Mouse (Mus musculus): ENCODE results near the gene Aff3.
A peak's percentile ranks its signal among the peaks of the same experiment; 100 is the strongest.

Aff3 gene

DNA sequence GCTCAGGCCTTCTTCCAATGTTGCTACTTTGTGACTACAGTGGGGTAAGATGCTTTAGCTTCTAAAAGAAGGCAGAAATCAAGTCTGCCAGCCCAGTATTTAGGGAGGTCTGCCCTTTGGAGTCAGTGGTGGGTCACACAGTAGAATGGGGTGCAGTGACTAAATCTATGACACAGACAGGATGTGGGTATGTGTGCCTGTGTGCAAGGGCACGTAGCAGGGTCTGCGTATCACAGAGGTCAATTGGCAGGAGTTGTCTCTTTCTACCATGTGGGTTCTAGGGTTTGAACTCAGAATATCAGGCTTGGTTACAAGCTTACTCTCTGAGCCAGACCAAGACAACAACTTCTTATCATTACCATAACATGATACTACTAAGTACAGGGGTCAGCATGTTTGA lies 393.4 kb downstream of the Aff3 start:
- no peak for DNase-seq (ENCODE audit: low spot score)

- no peak for DNase-seq (ENCODE audit: low spot score)
These were observed 396.3 kb downstream of the Aff3 start for GRCm38 (mm10) chr1:38268246-38269042.

DNA sequence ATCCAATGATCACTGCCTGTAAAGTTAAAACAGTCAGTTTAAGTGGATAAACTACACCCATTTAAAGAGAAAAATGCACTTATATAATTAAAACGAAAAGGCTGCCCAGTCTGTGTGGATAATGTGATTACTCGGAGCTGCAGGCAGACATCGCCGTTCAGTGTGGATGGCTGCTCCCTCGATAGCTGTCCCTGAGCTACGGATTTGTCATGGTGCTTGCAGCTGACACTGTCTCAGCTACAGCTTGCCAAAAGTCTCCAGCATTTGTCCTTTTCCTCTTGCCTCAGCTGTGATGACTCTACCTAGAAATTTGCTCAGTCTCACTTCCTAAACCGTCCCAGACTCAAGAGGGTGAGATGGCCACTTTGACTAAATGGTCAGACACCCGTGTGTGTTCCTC lies 401.5 kb downstream of the Aff3 start:
- no peak for DNase-seq (ENCODE audit: low spot score)

DNA sequence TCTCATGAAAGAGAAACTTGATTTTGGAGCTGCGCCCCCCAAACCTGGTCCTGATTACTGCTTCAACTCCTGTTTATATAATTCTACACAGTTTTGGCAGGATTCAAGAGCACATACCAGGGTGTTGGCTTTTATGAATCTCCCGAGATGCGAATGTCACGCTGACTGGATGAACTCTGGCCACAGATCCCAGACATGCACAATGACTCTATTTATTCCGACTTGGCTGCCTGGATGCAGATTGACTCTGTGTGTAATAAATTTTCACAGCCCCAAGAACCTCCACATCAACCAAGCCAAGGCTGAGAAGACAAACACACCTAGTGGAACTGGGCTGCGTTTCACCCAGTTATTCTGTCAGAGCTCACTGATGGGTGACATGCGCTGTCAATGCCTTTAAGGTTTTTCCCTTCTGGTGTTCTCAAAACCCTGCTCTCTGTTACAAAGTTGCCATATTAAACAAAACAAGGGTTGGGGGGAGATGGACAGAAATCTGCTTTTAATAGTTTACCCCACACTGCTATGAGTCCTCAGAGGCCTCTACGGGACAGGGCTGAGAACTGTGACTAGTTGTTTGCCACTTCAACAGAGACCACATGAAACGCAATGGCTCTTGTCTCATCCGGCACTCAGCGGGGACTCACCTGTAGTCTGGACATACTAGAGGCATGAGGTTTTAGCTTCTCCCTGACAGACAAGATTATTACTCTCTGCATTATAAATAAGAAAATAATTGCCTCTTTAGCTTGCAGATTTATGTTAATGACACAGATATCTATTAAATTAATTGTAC lies 402.2 kb downstream of the Aff3 start:
- peak; percentile 8 for DNase-seq (ENCODE audit: low spot score)

GRCm38 (mm10) chr1:38261076-38261475 lies 403.7 kb downstream of the Aff3 start:
- no peak for DNase-seq (ENCODE audit: low spot score)

DNA sequence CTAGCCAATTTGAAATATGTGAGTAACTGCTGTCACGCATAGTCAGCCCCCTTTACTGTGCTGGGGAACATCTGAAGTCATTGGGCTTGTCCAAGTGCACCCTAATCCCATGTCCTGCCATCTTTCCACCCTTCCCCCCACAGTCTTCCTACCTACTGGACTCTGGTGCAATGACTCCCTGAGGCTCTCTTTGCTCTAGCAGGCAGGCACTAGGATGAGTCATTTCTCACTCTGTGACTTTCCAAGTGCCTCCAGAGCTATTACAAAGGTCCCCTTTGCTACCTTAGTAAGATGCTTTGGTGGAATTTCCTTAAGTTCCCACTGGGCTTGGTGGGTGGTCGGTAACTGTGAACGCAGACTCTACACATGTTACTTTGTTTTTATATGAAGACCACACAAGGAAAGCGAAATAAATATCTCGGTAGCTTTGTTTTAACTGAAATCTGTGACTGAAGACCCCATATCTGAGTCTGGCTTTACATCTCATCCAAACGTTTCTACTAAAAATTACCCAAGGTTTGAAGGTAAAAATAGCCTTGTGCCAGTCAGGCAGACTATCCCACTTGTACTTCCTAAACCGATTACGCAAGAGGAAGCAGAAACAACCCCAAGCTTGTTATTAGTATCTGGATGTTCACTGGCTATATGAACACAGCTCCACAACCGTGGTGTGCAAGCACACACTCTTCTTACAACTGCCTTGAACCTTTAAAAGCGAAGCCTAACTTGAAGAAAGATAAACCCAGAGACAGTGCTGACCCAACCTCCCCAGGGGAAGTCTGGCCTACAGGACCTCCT lies 405.0 kb downstream of the Aff3 start:
- no peak for DNase-seq (ENCODE audit: low spot score)

DNA sequence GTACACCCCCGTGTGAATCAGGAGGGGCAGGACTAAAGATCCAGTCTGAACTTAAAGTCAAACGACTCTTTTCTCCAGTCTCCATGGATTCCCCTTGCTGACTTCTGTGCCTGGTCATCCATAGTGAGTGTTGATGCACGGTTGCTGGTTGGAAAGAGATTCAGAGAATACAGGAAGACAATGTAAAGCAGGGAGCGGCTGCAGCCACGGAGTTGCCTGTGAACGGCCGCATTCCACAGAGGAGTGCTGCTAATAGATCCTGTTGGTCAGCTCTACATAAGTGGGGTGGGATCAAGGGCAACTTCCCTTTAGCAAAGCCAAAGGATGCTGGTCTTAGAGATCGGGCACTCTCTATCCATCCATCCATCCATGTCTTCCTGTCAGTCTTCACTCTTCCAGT lies 410.3 kb downstream of the Aff3 start:
- DNase-seq (ENCODE audit: low spot score): no peak

DNA sequence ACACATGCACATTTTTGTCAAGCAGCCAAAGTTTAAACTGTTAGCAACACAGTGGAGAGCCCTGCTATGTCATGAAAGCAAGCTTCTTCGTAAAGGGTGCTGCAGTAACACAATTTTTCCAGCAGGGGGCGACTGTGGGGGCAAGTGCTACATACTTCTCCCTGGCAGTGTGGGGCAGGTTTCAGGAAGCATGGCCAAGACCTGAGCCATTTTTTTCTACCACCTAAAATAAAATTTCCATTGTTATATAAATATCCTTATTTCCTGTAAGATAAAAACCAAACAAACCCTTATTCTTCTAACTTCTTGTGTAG lies 412.0 kb downstream of the Aff3 start:
- no peak for DNase-seq (ENCODE audit: low spot score)

GRCm38 (mm10) chr1:38252031-38252765 lies 412.6 kb downstream of the Aff3 start:
- DNase-seq (ENCODE audit: low spot score): no peak

- DNase-seq (ENCODE audit: low spot score): no peak
These were observed 413.3 kb downstream of the Aff3 start for GRCm38 (mm10) chr1:38251448-38251847.

DNA sequence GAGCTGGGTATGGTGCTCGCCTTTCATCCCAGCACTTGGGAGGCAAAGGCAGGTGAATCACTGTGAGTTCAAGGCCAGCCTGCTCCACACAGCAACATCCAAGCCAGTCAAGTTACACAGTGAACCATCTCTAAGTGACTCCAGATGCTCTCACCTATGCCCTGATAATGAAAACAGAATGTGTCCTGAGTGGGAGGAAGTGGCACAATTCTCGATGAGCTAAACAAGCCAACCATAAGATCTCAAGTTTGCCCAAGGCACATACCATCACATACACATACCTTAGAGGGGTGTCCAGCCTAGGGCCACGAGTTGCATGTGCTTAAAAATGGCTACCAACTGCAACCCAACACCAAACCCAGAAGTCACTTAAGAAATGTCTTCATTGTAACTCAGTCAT lies 414.5 kb downstream of the Aff3 start:
- DNase-seq (ENCODE audit: low spot score): no peak

DNA sequence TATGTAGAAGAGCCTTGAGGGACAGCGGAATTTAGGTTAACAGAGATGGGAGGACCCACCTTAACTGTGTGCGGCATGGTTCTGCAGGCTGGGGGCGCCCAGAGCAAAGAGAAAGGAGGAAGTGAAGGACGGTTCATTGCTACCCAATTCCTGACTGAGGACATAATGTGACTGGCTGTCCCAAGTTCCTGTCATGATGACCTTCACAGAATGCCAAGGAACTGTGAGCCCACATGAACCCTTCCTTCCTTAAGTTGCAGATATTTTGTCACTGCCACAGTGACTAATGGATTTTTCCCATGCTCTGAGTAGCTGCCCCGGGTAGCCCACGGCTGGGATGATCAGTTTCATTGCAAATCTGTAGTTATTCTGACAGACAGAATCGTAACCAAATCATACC lies 415.2 kb downstream of the Aff3 start:
- DNase-seq (ENCODE audit: low spot score): no peak

DNA sequence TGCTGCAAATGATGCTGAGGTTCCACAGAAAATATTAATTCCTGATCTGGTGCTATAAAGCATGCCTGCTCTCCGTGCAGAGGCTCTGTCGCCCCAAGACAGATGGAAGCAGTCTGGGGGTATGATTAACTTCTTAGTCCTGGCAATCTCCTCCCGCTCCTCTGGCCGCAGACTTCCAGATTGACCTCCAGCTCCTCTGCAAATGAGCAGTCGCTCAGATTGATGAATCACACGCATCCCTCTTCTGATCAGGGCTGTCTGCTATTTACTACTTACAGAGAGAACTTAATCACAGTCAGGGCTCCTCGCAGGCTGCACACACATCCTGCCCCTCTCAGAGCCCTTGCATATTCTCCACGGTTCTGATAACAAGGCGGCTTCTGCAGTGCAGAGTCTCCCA lies 416.7 kb downstream of the Aff3 start:
- no peak for DNase-seq (ENCODE audit: low spot score)

- DNase-seq (ENCODE audit: low spot score): no peak
These were observed 422.2 kb downstream of the Aff3 start for GRCm38 (mm10) chr1:38242559-38242958.

- no peak for DNase-seq (ENCODE audit: low spot score)
These were observed 423.0 kb downstream of the Aff3 start for GRCm38 (mm10) chr1:38241801-38242200.

- no peak for DNase-seq (ENCODE audit: low spot score)
These were observed 423.5 kb downstream of the Aff3 start for GRCm38 (mm10) chr1:38241221-38241666.

DNA sequence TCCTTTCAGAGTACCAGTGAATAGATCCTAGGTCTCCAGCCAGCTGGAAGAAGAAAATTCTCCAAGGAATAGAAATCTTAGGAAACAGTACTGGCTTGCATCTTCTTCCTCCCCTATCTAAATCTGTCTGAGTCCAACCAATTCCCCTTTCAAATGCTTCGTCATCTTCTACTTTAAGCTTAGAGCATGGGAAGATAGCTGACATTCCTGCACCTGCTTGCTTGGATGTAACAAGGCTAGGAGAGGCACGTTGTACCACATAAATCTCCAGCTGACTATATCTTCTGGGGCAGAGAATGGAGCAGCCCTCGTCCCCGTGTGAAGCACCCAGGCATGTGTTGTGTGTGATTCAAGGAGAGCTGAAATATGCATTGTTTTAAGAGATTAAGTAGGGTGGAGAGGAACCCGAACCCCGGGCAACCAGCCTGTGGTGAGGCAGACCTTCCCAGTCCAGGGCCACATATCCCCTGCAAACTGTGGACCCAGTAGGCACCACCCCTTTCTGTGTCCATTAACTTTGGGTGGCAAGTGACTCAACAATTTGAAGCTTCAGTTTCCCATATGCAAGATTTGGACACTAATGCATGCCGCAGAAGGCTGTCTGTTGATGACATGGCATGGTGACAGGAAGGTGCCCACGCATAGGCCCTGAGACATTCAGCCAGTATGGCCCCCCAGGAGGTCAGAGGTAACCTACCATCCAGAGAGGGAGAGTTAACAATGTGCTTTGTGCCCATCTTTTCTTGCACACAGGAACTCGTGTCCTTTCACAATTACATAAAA lies 424.1 kb downstream of the Aff3 start:
- DNase-seq (ENCODE audit: low spot score): no peak

- DNase-seq (ENCODE audit: low spot score): no peak
These were observed 425.2 kb downstream of the Aff3 start for GRCm38 (mm10) chr1:38239516-38239915.

GRCm38 (mm10) chr1:38237831-38238230 lies 426.9 kb downstream of the Aff3 start:
- DNase-seq (ENCODE audit: low spot score): no peak

GRCm38 (mm10) chr1:38237027-38237787 lies 427.5 kb downstream of the Aff3 start:
- no peak for DNase-seq (ENCODE audit: low spot score)
